Mouse (Mus musculus) large intestine, adult 2 months (tissue): ENCODE data around the gene Bpnt1. TPM values are rescaled to one million over a fixed set of nuclear protein-coding genes. Genes with fewer than 3 reads are reported as not detected.
"Not testable (repeated sequence)": the region's sequence is repeated elsewhere in the genome, so short reads cannot be mapped to it uniquely, and the experiment has no call there.

ENCODE experiments used
- DNase-seq: peaks from one replicate; pipeline ENCODE4 v3.0.0-alpha.2; 2012; ENCODE audit warnings: low read depth, low spot score
- WGBS: fragments of 180-500 bp; shearing (Covaris S2); methylation state at CpG from one replicate; pipeline ENCODE4 v1.1.7; 2018; 5-methylcytosine and 5-hydroxymethylcytosine counted together
- polyA plus RNA-seq: library from polyadenylated mRNA; depleted of rRNA; stranded (reverse); fragments of >200 nt; gene quantifications from 2 replicates; pipeline ENCODE4 v1.2.3, GENCODE M21; 2012; rRNA removed

Gene Bpnt1
- polyA plus RNA-seq = 131 and 387 TPM in 2 replicates

DNA sequence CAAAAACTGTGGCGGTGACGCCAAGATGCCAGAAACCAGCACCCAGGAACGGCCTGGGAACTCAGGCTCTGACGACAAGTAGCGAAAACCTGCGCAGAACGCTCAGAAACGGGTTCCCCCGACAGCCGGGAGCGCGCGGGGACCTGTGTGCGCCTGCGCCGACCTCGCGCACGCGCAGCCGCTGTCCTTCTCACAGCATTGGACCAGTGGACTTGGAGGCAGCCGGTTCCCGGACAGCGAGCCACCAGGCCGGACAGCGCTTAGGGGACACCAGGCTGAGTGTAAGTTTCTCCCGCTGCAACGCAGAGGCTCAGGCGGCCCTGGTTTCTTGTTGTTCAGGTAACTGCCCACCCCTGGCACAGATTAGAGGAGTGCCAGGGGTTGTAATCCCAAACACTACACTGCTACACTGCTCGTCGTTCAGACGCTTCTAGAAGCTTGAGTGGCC lies at the start of gene Bpnt1:
Bpnt1 (plus strand) TSS at position 167 of the 448 bp plus-strand sequence.
- WGBS = under 1% methylated on average over 32 of the region's 32 CpGs
- no peak for DNase-seq

DNA sequence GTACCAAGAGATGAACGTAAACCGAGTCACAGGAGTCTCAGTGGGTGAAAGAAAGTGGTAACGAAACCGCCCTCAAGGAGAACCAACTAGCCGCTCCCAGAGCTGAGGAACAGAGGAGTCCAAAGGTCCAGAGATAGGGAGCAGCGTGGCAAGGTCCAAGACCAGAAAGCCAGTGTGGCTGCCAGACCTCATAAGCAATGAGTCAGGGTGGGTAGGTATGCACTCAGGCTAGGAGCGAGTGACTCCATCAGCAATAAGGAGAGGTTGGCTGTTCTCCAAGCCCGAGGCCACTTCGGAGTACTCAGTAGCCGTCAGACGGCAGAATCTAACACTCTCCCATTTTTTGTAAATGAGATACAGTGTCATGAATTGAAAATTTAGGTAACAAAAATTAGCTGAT lies 49.1 kb upstream of the Bpnt1 start:
- peak; percentile 82 for DNase-seq
- WGBS = 41% methylated on average over 11 of the region's 11 CpGs

DNA sequence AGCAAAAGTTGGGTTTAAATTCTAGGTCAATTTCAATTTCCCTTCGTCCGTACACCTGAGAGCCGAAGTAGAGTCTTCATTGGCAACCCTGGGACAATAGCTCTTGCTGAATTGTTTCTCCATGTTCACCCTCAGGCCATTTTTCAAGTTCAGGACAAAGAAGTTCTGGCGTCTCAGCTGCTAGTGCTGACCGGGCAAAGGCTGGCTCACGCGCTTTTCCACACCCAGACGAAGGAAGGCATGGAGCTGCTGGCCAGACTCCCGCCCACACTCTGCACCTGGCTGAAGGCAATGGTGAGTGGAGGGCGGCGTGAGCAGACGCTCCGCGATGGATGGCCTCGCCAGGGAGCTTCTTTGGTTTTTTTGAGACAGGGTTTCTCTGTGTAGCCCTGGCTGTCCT lies 48.7 kb upstream of the Bpnt1 start:
- 65% methylated on average over 15 of the region's 15 CpGs for WGBS
- no peak for DNase-seq

DNA sequence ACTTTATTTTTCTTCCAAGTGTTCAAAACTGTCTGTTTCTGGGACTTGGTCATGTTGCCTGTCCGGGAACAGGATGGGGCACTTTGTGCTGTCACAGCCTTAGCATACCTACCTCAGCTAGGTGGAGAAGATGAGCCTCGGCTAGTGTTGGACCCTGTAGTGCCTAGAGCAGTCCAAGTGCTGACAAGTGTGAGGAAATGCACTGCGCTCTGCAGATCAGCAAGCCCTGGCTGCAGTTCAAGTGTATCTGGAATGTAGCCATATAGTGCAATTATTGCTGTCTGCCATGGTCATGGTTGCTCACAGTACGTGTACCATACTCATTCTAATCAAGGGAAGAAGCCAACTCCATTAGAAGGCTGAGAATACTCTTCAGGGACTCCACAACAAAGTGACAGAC lies 47.2 kb upstream of the Bpnt1 start:
- DNase-seq = no peak
- 24% methylated on average over 4 of the region's 4 CpGs for WGBS

DNA sequence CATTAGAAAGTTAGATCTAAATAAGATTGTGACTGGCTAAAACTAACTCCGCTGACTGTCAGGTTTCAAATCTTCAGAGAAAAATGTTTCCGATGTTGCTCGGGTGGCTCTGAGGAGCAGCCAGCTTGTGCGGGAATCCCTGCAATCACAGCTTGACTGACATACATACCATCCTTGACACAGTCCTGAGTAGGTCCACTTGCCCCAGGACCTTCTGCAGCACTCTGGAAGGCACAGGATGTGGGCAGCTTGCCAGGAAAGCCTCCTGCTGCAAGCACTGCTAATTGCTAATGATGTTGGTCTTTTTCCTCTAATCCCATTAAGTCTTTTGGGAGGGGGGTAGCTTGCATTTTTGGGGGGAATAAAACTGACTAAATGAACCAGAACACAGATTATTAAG lies 46.8 kb upstream of the Bpnt1 start:
- WGBS = 80% methylated on average over 4 of the region's 4 CpGs
- DNase-seq = no peak

DNA sequence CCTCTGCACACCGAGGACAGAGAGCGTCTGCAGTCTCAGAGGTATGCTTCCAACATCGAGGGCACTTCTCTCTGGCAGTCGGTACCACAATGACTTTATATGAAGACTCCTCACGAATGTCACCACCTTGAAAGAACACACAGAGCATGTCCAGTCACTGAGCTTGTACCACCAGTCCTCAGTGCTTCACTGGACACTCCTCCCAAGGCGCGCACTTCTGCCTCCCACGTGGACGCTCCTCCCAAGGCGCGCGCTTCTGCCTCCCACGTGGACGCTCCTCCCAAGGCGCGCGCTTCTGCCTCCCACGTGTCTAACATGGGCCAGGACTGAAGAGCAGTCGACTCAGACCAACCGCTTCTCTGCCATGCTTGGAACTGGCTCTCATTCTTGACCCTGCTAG lies 44.9 kb upstream of the Bpnt1 start:
- WGBS = 90% methylated on average over 20 of the region's 20 CpGs
- no peak for DNase-seq

DNA sequence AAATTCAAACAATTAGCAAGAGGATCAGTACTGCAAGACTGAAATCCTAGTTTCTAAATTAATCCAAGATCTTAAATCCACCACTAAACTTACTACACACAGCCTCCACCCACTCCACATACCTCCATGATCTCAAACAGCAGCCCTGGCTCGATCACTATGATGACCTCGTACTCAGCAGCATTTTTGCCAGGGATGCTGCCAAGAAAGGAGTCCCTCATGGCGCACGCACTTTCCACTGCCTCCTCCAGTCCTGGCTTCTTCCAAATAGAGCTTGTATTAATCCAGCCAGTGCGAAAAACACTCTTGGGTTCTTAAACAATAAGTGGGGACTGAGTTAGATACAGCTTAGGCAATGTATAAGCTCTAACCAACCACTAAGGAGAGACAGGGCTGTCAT lies 42.7 kb upstream of the Bpnt1 start:
- DNase-seq = no peak
- WGBS = 60% methylated on average over 5 of the region's 5 CpGs

DNA sequence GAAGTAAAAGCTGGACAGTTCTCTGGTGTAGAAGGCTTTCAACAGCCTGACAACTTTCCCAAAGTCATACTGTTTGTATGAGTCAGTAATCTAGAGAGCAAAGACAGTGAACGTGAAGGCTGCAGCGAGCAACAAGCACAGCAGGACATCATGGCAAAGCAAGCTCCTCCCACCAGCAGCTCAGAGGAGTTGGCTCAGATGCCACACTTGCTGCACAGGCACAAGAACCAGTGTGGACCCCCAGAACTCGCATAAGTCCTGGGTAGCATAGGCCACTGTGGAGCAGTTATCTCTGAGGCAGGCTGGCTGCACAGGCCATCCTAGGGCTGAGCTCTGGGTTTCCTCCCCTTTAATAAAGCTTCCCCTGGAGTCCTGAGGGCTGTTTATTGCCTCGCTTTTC lies 40.6 kb upstream of the Bpnt1 start:
- WGBS = 96% methylated on average over 4 of the region's 4 CpGs
- DNase-seq = no peak

DNA sequence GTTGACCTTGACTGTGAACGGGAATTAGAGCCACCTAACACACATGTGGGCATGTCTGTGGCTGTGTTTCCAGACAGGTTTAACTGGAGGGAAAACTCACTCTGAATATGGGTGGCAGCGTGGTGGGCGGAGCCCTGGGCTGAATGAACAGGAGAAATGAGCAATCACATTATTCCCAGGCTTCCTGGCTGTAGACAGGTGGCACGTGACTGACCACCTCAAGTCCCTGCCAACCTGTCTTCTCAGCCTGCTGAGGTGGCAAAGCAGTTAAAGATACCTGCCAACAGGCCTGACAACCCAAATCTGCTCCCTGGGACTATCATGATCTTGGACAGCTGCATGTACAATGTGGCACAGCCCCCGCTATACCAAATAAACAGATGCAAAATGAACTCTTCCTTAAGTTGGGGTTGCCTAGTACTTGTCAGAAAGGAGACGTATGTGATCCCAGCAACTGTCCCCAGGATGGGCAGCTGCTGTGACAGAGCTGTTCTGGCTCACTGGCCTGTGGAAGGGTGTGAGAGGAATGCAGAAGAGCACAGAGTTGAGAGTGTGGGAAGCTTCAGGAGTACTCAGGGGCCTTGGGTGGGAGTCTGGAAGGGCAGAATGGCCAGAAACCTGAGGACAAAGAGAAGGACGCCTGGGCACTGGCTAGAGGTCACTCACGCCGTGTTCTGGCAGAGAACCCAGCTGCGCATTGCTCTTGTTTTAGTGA lies 39.1 kb upstream of the Bpnt1 start:
- 86% methylated on average over 10 of the region's 10 CpGs for WGBS
- DNase-seq = no peak

DNA sequence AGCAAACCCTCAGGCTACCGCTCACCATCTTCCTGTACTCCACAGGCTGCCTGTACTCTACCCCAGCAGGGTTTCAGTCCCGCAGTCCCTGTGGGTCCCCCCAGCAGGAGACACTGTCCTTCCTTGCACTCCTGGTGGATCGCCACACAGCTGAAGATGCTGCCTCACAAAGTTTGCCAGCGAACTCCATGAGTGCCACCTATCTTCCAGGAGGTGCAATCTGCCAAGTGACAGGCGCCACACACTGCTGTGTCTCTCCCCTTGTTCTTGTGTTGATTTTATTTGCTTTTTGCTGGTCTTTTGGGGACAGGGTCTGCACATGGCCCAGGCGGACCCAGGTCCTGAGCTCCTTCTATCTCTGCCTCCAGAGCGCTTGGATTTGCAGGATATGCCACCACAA lies 35.1 kb upstream of the Bpnt1 start:
- 93% methylated on average over 7 of the region's 7 CpGs for WGBS
- no peak for DNase-seq

DNA sequence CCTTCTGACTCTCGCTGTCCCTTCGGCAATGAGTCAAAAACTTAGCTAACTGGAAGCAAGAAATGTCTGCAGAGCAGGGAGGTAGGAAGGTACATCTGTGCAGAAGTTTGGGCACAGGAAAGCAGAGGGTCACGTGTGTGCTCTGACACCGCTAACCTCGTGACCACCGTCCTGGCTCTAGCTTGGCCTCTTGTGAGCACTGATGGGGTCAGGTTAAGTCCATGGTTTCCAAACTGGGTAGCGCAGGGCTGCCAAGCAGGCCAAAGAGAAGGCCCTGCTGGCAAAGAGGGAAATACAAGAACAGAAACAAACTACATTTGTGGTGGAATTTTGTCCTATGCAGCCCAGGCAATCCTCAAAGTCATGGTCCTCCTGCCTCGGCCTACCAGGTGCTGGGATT lies 33.5 kb upstream of the Bpnt1 start:
- 94% methylated on average over 8 of the region's 8 CpGs for WGBS
- no peak for DNase-seq

DNA sequence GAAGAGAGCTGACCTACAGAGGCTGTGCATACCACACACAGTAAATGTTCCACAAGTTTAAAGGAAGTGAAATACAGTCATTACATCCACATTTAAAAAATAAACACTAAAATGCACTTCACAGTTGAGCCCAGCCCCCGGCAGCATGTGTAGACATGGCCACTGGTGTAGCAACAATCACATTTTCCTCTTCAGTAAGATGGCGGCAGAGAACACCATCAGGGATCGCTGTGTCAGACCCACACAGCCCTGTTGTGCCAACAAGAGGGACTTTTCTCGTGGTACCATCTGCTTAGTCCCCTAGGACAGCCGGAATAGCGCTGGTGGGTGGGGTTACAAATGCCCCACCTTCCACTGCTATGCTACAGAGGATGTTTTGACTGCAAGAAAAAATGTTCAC lies 29.1 kb upstream of the Bpnt1 start:
- no peak for DNase-seq
- 96% methylated on average over 6 of the region's 6 CpGs for WGBS

DNA sequence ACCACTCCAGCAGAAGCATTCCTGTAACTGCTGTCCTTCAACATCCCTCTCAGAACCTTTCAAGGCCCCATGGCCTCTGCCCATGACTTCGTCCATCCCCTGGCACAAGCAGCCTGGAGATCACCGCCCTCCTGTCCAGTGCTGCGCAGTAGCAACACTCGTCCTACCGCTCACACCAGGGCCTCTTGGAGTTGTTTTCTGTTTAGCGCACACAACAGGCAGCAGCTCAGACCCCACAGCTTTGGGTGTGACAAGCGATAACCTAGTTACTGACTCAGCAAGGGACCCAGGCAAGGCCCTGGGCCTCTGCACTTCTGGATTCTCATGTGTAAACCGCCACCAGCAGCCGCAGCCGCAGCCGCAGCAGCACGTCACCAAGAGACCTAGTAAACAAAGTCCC lies 25.1 kb upstream of the Bpnt1 start:
- 97% methylated on average over 12 of the region's 12 CpGs for WGBS
- no peak for DNase-seq

DNA sequence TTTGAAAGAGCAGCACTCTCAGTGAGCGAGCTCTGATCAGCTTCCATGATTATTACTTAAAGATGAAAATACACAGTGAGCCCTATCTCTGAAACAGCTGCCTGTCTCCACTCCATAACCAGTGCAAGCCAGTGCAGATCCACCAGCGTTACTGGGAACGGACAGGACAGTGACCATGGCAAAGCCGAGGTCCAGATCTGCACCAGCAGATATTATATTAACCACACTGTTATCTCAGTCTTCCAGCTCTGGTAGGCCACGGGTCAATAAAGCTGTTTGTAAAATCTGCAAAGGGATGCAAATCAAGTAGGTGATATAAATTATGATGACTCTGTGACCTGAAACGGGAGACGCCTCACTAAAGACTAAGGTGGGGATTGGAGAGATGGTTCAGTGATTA lies 24.3 kb upstream of the Bpnt1 start:
- DNase-seq = no peak
- WGBS = 48% methylated on average over 7 of the region's 7 CpGs

DNA sequence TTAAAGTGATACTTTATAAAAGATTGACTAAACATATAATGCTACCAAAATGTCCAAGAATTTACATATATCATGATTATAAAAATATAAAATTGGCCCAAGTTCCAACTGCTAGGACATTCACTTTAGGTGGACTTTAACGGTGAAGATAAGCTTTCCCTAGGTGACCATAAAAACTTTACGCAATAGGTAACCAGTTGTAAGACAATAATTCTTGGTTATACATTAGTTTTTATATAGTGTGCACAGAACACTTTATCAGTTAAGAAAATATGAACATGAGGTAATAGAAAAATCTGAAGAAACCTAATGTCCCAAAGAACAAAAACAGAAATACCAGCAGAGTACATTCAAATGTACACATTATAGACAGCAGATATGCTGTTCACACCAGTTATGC lies 23.6 kb upstream of the Bpnt1 start:
- 40% methylated on average over 2 of the region's 2 CpGs for WGBS
- no peak for DNase-seq

DNA sequence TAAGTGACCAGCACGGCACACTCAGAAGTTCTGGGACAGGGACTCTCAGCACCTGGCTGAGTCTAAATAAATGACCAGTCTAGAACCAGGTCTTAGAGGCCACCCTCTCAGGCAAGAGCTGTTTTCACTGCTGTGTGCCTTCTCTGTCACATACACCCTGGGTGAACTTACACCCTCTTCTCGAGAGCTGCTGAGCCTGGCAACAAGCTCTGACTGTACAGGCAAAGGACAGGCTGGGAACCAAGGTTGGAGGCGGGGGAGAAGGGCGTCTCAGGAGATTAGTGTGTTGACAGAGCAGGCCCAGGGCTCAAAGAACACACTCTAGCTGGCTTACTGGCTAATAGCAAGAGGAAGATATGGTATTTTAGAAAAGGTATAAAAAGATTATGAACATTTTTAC lies 23.0 kb upstream of the Bpnt1 start:
- no peak for DNase-seq
- 28% methylated on average over 4 of the region's 4 CpGs for WGBS

DNA sequence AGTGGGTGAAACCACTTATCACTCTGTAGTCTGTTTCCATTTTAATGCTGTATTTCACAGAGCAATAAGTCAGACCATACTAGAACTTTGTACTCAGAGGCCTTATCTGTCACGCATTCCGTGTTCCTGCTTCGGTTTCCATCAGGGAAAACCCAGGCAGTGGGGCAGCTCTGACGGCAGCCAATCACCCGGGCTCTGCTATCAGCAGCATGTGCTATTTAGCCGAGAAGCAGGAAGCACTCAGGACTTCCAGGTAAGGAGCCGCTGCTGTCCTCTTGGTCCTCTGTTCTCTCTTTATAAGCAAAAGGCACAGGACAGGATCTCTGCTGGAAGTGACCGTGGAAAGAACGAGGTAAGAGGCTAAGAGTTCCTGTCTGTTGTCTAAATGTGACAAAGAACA lies 20.0 kb upstream of the Bpnt1 start:
- no peak for DNase-seq
- 30% methylated on average over 9 of the region's 9 CpGs for WGBS

DNA sequence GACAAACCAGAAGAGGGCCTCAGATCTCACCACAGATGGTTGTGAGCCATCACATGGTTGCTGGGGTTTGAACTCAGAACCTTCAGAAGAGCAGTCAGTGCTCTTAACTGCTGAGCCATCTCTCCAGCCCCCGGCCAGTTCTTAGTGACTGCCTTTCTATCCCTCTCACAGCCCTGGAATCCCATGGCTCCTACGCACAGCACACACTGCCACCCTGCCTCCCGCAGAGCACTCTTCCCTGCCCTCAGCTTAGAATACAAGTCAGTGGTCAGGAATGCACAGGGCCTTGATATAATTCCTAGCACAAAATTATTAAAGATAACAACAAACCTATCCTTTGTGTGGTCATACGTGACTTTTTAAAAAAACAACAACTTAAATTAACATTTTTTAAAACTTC lies 17.4 kb upstream of the Bpnt1 start:
- WGBS = 92% methylated on average over 4 of the region's 4 CpGs
- no peak for DNase-seq

DNA sequence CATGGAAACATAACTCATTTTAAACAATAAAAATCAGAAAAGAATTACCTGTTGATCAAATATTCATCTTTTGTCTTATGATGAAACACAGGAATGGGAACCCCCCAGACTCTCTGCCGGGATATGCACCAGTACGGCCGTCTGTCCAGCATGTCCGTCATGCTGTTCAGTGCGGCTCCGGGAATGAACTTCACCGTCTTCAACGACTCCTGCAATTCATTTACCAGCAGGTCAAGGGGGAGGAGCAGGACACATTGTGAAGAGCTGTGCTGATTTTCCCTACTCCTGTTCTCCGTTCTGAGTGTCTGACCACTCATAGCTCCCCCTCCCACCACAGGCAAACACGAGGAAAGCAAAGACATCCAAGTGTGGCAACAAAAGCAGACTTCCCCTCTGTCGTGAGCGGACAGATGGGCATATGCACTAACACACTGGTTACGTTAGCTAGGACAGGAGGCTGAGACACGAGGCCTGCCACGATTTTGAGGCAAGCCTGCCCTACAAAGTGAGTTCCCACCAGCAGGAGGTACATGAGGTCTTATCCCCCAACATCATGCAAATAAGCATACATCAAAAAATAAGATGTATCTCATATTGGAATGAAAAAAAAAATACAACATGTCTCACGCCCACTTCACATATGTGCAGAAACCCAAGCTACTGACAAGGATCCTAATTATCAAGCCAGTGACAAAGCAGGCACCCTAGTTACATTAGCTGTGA lies 15.9 kb upstream of the Bpnt1 start:
- 89% methylated on average over 16 of the region's 16 CpGs for WGBS
- no peak for DNase-seq

DNA sequence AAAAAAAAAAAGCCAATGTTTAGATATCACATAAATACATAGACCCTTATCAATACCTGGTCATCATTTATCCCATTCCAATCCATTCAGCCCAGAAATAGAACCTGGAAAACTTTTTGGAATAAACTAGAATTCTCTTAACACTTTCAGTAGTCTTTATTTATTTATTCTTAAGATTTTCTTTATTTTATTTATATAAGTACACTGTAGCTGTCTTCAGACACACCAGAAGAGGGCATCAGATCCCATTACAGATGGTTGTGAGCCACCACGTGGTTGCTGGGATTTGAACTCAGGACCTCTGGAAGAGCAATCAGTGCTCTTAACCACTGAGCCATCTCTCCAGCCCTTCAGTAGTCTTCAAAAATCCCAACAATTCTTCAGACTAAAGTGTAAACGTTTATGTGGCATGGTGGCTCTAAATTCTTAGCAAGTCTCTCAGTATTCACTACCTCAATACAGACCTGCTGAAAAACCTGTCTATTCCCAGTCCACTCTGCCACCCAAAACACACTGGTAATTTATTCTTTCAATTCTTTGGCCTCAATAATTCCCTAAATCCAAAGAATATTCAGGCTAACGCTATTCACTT lies 4.1 kb upstream of the Bpnt1 start:
- 41% methylated on average over 3 of the region's 3 CpGs for WGBS
- not testable (repeated sequence) for DNase-seq
